Mouse (Mus musculus): ENCODE measurements at regions not wholly inside any gene's neighbourhood (a gene's known extent, or its start where the extent isn't known, plus 50 kb on each side); places are given as distances from the start of the nearest gene placed in this dataset.
"Not testable (repeated sequence)": the region's sequence is repeated elsewhere in the genome, so short reads cannot be mapped to it uniquely, and the experiment has no call there.

- no peak for DNase-seq (ENCODE audit: low spot score)
Measured at GRCm38 (mm10) chr17:82674593-82674992, 540.5 kb upstream of the Pkdcc start.

GRCm38 (mm10) chr17:82666557-82666956, 548.5 kb upstream of the Pkdcc start:
- not testable (repeated sequence) for DNase-seq (ENCODE audit: low spot score)

- DNase-seq (ENCODE audit: low spot score), result no peak
Measured at GRCm38 (mm10) chr17:82664352-82664751, 550.7 kb upstream of the Pkdcc start.

- DNase-seq (ENCODE audit: low spot score), result no peak
Measured at GRCm38 (mm10) chr17:82636459-82637189, 578.5 kb upstream of the Pkdcc start.

- no peak for DNase-seq (ENCODE audit: low spot score)
Measured at GRCm38 (mm10) chr17:82635849-82636248, 579.2 kb upstream of the Pkdcc start.

- peak; percentile 7 for DNase-seq (ENCODE audit: low spot score)
Measured at GRCm38 (mm10) chr17:82606642-82607175, 608.4 kb upstream of the Pkdcc start.

- DNase-seq (ENCODE audit: low spot score), result no peak
Measured at GRCm38 (mm10) chr17:82583801-82584200, 631.3 kb upstream of the Pkdcc start.

- DNase-seq (ENCODE audit: low spot score), result no peak
Measured at GRCm38 (mm10) chr17:82533521-82533920, 681.6 kb upstream of the Pkdcc start.

- no peak for DNase-seq (ENCODE audit: low spot score)
Measured at GRCm38 (mm10) chr17:82518129-82518528, 697.0 kb upstream of the Pkdcc start.

- DNase-seq (ENCODE audit: low spot score), result no peak
Measured at GRCm38 (mm10) chr17:82516850-82517249, 698.2 kb upstream of the Pkdcc start.

GRCm38 (mm10) chr17:82513816-82514215, 701.3 kb upstream of the Pkdcc start:
- DNase-seq (ENCODE audit: low spot score), result no peak

GRCm38 (mm10) chr17:82504291-82504690, 710.8 kb upstream of the Pkdcc start:
- DNase-seq (ENCODE audit: low spot score), result no peak

- DNase-seq (ENCODE audit: low spot score), result no peak
Measured at GRCm38 (mm10) chr17:82485544-82485943, 729.5 kb upstream of the Pkdcc start.

GRCm38 (mm10) chr17:82484609-82485008, 730.5 kb upstream of the Pkdcc start:
- DNase-seq (ENCODE audit: low spot score), result no peak

GRCm38 (mm10) chr17:82457972-82458371, 719.8 kb upstream of the Slc8a1 start:
- no peak for DNase-seq (ENCODE audit: low spot score)

GRCm38 (mm10) chr17:82453847-82454246, 715.7 kb upstream of the Slc8a1 start:
- no peak for DNase-seq (ENCODE audit: low spot score)

GRCm38 (mm10) chr17:82439105-82439504, 700.9 kb upstream of the Slc8a1 start:
- DNase-seq (ENCODE audit: low spot score), result no peak

GRCm38 (mm10) chr17:82437206-82437605, 699.0 kb upstream of the Slc8a1 start:
- no peak for DNase-seq (ENCODE audit: low spot score)

GRCm38 (mm10) chr17:82432678-82433077, 694.5 kb upstream of the Slc8a1 start:
- no peak for DNase-seq (ENCODE audit: low spot score)

- no peak for DNase-seq (ENCODE audit: low spot score)
Measured at GRCm38 (mm10) chr17:82408296-82408695, 670.1 kb upstream of the Slc8a1 start.

- no peak for DNase-seq (ENCODE audit: low spot score)
Measured at GRCm38 (mm10) chr17:82399328-82399727, 661.2 kb upstream of the Slc8a1 start.

GRCm38 (mm10) chr17:82379371-82379770, 641.2 kb upstream of the Slc8a1 start:
- not testable (repeated sequence) for DNase-seq (ENCODE audit: low spot score)

- no peak for DNase-seq (ENCODE audit: low spot score)
Measured at GRCm38 (mm10) chr17:82378248-82378820, 640.2 kb upstream of the Slc8a1 start.
